ENCODE assay signal across 15 mouse cellular contexts in genomic region chr8:116542842-116543241, GRCm38 (mm10). TPM values are rescaled to one million over a fixed set of nuclear protein-coding genes. Genes with fewer than 3 reads are reported as not detected.
DNase-seq lines count a peak whose midpoint lies in the region; ATAC-seq and TF ChIP-seq lines count a peak whose summit lies in the region.
"Had no signal": no experiment of that assay in that cellular context is flagged by ENCODE, and none has a peak within 500 bp of the region (broad histone marks: within the 10 kb centered on the region; RNA-seq: fewer than 3 reads in every experiment).

No protein-coding gene starts in this region.

- H3K27ac ChIP-seq in heart, postnatal 0 days (ENCODE audit: low read depth) = no peak overlapping the region
- no peak overlapping the region for H3K27ac ChIP-seq in hindbrain, embryonic 12.5 days
- H3K27ac ChIP-seq: hindbrain, embryonic 15.5 days; limb, embryonic 15.5 days had no signal

- no peaks in the 10 kb centered on the region for H3K9me3 ChIP-seq in heart, postnatal 0 days (replicated peaks; ENCODE audit: control insufficient read depth, low read length)
- H3K9me3 ChIP-seq in hindbrain, embryonic 12.5 days (replicated peaks) = no peaks in the 10 kb centered on the region
- H3K9me3 ChIP-seq: hindbrain, embryonic 15.5 days; limb, embryonic 15.5 days had no signal

- WGBS in heart, postnatal 0 days = 53% methylated on average over 5 of the region's 5 CpGs
- WGBS in hindbrain, embryonic 12.5 days = 89% methylated on average over 5 of the region's 5 CpGs

- no peak for TF ChIP-seq CTCF in heart, postnatal 0 days (IDR thresholded peaks at IDR 0.05; ENCODE audit: low read depth)

- H3K36me3 ChIP-seq in heart, postnatal 0 days (replicated peaks; ENCODE audit: control insufficient read depth, insufficient read depth, low read length) = no peaks in the 10 kb centered on the region
- no peaks in the 10 kb centered on the region for H3K36me3 ChIP-seq in hindbrain, embryonic 12.5 days
- H3K36me3 ChIP-seq: hindbrain, embryonic 15.5 days; limb, embryonic 15.5 days had no signal

- H3K4me3 ChIP-seq in heart, postnatal 0 days (ENCODE audit: low read depth, low read length) = no peak overlapping the region
- no peak overlapping the region for H3K4me3 ChIP-seq in hindbrain, embryonic 12.5 days
- H3K4me3 ChIP-seq: hindbrain, embryonic 15.5 days; limb, embryonic 15.5 days had no signal

- no peaks in the 10 kb centered on the region for H3K27me3 ChIP-seq in heart, postnatal 0 days (ENCODE audit: control insufficient read depth, insufficient read depth, low read length)
- no peaks in the 10 kb centered on the region for H3K27me3 ChIP-seq in hindbrain, embryonic 12.5 days
- H3K27me3 ChIP-seq: hindbrain, embryonic 15.5 days; limb, embryonic 15.5 days had no signal

- no peaks in the 10 kb centered on the region for H3K4me1 ChIP-seq in heart, postnatal 0 days (ENCODE audit: control insufficient read depth, insufficient read depth)
- H3K4me1 ChIP-seq in hindbrain, embryonic 12.5 days = peaks cover 4% of the 10 kb centered on the region; the same call in 1 of the 2 replicates
- H3K4me1 ChIP-seq: hindbrain, embryonic 15.5 days; limb, embryonic 15.5 days had no signal

- ATAC-seq in heart, postnatal 0 days (ENCODE audit: insufficient read depth, low read depth) = 0 out of 2 replicates have a peak, but pooled peaks have one; percentile 14
- no peak for ATAC-seq in hindbrain, embryonic 12.5 days (ENCODE audit: low FRiP score)
- ATAC-seq: activated CD4-positive, CD25-positive, alpha-beta regulatory T cell, adult 4 months had no signal

- peak; percentile 93 for DNase-seq in brain, adult 2 months (ENCODE audit: low read depth, low spot score)
- peak; percentile 82 for DNase-seq in cerebellum, adult 11 months
- peak; percentile 83 to 84 for DNase-seq in cerebellum, postnatal 36 days
- peak; percentile 5 for DNase-seq in heart, postnatal 0 days (ENCODE audit: low spot score)
- DNase-seq in embryo, embryonic 10.5 days (ENCODE audit: low spot score) = no peak
- DNase-seq in layer of hippocampus, postnatal 25 days (ENCODE audit: extremely low spot score in 1 of 2, low spot score in 1 of 2) = no peak
- DNase-seq: kidney, adult 8-10 months; lung, embryonic 14.5 days; midbrain, embryonic 14.5 days; thymus, adult 2 months had no signal

- no peak overlapping the region for H3K4me2 ChIP-seq in heart, postnatal 0 days (ENCODE audit: low read depth, low read length)
- no peak overlapping the region for H3K4me2 ChIP-seq in hindbrain, embryonic 12.5 days (replicated peaks)
- H3K4me2 ChIP-seq: hindbrain, embryonic 15.5 days; limb, embryonic 15.5 days; lung, embryonic 14.5 days had no signal

- no peak for TF ChIP-seq EP300 in heart, postnatal 0 days (IDR thresholded peaks at IDR 0.05; ENCODE audit: low read depth)

- H3K9ac ChIP-seq in heart, postnatal 0 days (replicated peaks; ENCODE audit: low read depth, low read length) = no peak overlapping the region
- no peak overlapping the region for H3K9ac ChIP-seq in hindbrain, embryonic 12.5 days
- H3K9ac ChIP-seq: hindbrain, embryonic 15.5 days; limb, embryonic 15.5 days; lung, embryonic 14.5 days had no signal

RNA-seq across cellular contexts. Expression of gene Dynlrb2, which starts 38.1 kb away (rescaled TPM):
- total RNA-seq in heart, postnatal 0 days (2014; rRNA removed; ENCODE audit: low replicate concordance) = not detected in 2 replicates
- polyA plus RNA-seq in heart, postnatal 0 days (2015; fragmentation: Nextera tagmentation; extraction: Ambion mirVana) = 2.6 TPM in 1 of 2 replicates, not detected in the other
- polyA plus RNA-seq in hindbrain, embryonic 12.5 days (2016; fragmentation: Nextera tagmentation; extraction: Ambion mirVana) = 18.3 and 23.5 TPM in 2 replicates
- total RNA-seq in layer of hippocampus, postnatal 25 days (2021) = 1 to 10 TPM; 1.6 to 1.9 TPM
- polyA plus RNA-seq: activated CD4-positive, CD25-positive, alpha-beta regulatory T cell, adult 4 months; embryonic facial prominence, embryonic 11.5 days; limb, embryonic 15.5 days had no signal

Comparison
In these comparisons a context has a peak if more than half of its experiments do, and no peak if none do; other contexts are left out.
1. DNase-seq: peak in brain, adult 2 months (single experiment), cerebellum, adult 11 months (single experiment), cerebellum, postnatal 36 days (2 of 2) and heart, postnatal 0 days (single experiment); none in embryo, embryonic 10.5 days (single experiment) and layer of hippocampus, postnatal 25 days (0 of 2).